Mouse (Mus musculus): ENCODE data around the gene Kcnj6. TPM values are rescaled to one million over a fixed set of nuclear protein-coding genes. Genes with fewer than 3 reads are reported as not detected.
A peak's percentile ranks its signal among the peaks of the same experiment; 100 is the strongest.

The Kcnj6 gene
- total RNA-seq, 4 experiments from 2014 or later, result not detected

GRCm38 (mm10) chr16:94932702-94933101, 64.8 kb downstream of the Kcnj6 start:
- no peak for DNase-seq (ENCODE audit: low spot score)

GRCm38 (mm10) chr16:94931343-94932301, 65.9 kb downstream of the Kcnj6 start:
- no peak for DNase-seq (ENCODE audit: low spot score)

GRCm38 (mm10) chr16:94925364-94925763, 72.1 kb downstream of the Kcnj6 start:
- DNase-seq (ENCODE audit: low spot score), result no peak

- DNase-seq (ENCODE audit: low spot score), result no peak
These were observed 78.3 kb downstream of the Kcnj6 start for GRCm38 (mm10) chr16:94919177-94919576.

- no peak for DNase-seq (ENCODE audit: low spot score)
These were observed 91.5 kb downstream of the Kcnj6 start for GRCm38 (mm10) chr16:94906026-94906425.

- DNase-seq (ENCODE audit: low spot score), result no peak
These were observed 98.7 kb downstream of the Kcnj6 start for GRCm38 (mm10) chr16:94898832-94899231.

GRCm38 (mm10) chr16:94892162-94892650, 105.3 kb downstream of the Kcnj6 start:
- no peak for DNase-seq (ENCODE audit: low spot score)

- peak; percentile 6 for DNase-seq (ENCODE audit: low spot score)
These were observed 106.9 kb downstream of the Kcnj6 start for GRCm38 (mm10) chr16:94890581-94890980.

- DNase-seq (ENCODE audit: low spot score), result no peak
These were observed 107.4 kb downstream of the Kcnj6 start for GRCm38 (mm10) chr16:94890056-94890455.

GRCm38 (mm10) chr16:94888554-94888953, 108.9 kb downstream of the Kcnj6 start:
- no peak for DNase-seq (ENCODE audit: low spot score)

- DNase-seq (ENCODE audit: low spot score), result no peak
These were observed 111.1 kb downstream of the Kcnj6 start for GRCm38 (mm10) chr16:94886398-94886797.

GRCm38 (mm10) chr16:94885062-94885461, 112.4 kb downstream of the Kcnj6 start:
- no peak for DNase-seq (ENCODE audit: low spot score)

- DNase-seq (ENCODE audit: low spot score), result no peak
These were observed 113.6 kb downstream of the Kcnj6 start for GRCm38 (mm10) chr16:94883909-94884308.

- no peak for DNase-seq (ENCODE audit: low spot score)
These were observed 114.3 kb downstream of the Kcnj6 start for GRCm38 (mm10) chr16:94883196-94883595.

GRCm38 (mm10) chr16:94882111-94882510, 115.4 kb downstream of the Kcnj6 start:
- DNase-seq (ENCODE audit: low spot score), result no peak

GRCm38 (mm10) chr16:94872614-94873272, 124.8 kb downstream of the Kcnj6 start:
- no peak for DNase-seq (ENCODE audit: low spot score)

- DNase-seq (ENCODE audit: low spot score), result no peak
These were observed 129.1 kb downstream of the Kcnj6 start for GRCm38 (mm10) chr16:94868354-94868753.

- DNase-seq (ENCODE audit: low spot score), result no peak
These were observed 131.1 kb downstream of the Kcnj6 start for GRCm38 (mm10) chr16:94866300-94866956.

GRCm38 (mm10) chr16:94865796-94866195, 131.7 kb downstream of the Kcnj6 start:
- no peak for DNase-seq (ENCODE audit: low spot score)

GRCm38 (mm10) chr16:94865101-94865500, 132.4 kb downstream of the Kcnj6 start:
- DNase-seq (ENCODE audit: low spot score), result no peak

- DNase-seq (ENCODE audit: low spot score), result no peak
These were observed 134.0 kb downstream of the Kcnj6 start for GRCm38 (mm10) chr16:94863475-94863874.

- no peak for DNase-seq (ENCODE audit: low spot score)
These were observed 141.5 kb downstream of the Kcnj6 start for GRCm38 (mm10) chr16:94855990-94856389.

Measured in heart, adult 8-10 months (tissue).